Mouse (Mus musculus) heart, embryonic 11.5 days (tissue): Measurements from ENCODE around the gene Rps18. TPM values are rescaled to one million over a fixed set of nuclear protein-coding genes. Genes with fewer than 3 reads are reported as not detected.

Experiments used
- ATAC-seq: fragments of 200-750 bp; cut with Nextera tagmentation; replicated peaks from 2 replicates; pipeline ENCODE4 v1.8.0; 2017; ENCODE audit warnings: moderate library complexity; ENCODE audit not compliant: insufficient number of reproducible peaks, low FRiP score, low TSS enrichment
- H3K27ac ChIP-seq: fragments of 300-500 bp; sonication (generic); 2 replicates; pipeline ENCODE4 v1.5.1; 2014; ENCODE audit warnings: mild to moderate bottlenecking, low read depth, low read length
- H3K27me3 ChIP-seq: fragments of 300-500 bp; sonication (generic); 2 replicates; pipeline ENCODE4 v1.6.1; 2014; ENCODE audit warnings: mild to moderate bottlenecking, low read length, mixed read lengths; ENCODE audit not compliant: control insufficient read depth, insufficient read depth
- H3K36me3 ChIP-seq: fragments of 300-500 bp; sonication (generic); 2 replicates; pipeline ENCODE4 v1.6.1; 2014; ENCODE audit warnings: mild to moderate bottlenecking, low read length, moderate library complexity, mixed read lengths; ENCODE audit not compliant: control insufficient read depth, insufficient read depth
- H3K4me1 ChIP-seq: fragments of 300-500 bp; sonication (generic); 2 replicates; pipeline ENCODE4 v1.6.1; 2014; ENCODE audit warnings: low read length; ENCODE audit not compliant: control insufficient read depth, insufficient read depth
- H3K4me2 ChIP-seq: fragments of 300-500 bp; sonication (generic); 2 replicates; pipeline ENCODE4 v1.6.1; 2014; ENCODE audit warnings: mild to moderate bottlenecking, moderate library complexity
- H3K4me3 ChIP-seq: fragments of 300-500 bp; sonication (generic); 2 replicates; pipeline ENCODE4 v1.5.1; 2014; ENCODE audit warnings: low read depth, low read length
- H3K9ac ChIP-seq: fragments of 300-500 bp; sonication (generic); 2 replicates; pipeline ENCODE4 v1.6.1; 2014; ENCODE audit warnings: mild to moderate bottlenecking, low read depth, low read length, moderate library complexity
- H3K9me3 ChIP-seq: fragments of 300-500 bp; sonication (generic); replicated peaks from 2 replicates; pipeline ENCODE4 v1.6.1; 2016; ENCODE audit warnings: low read length; ENCODE audit not compliant: control insufficient read depth
- WGBS: fragments of 180-500 bp; shearing (Covaris S2); extraction: QIAGEN DNeasy Blood & Tissue Kit; methylation state at CpG from one replicate; pipeline ENCODE4 v1.1.7; 2014; ENCODE audit not compliant: insufficient replicate concordance; 5-methylcytosine and 5-hydroxymethylcytosine counted together
- polyA plus RNA-seq: library from polyadenylated mRNA; unstranded; fragments of >200 nt; fragmentation: Nextera tagmentation; extraction: Ambion mirVana; gene quantifications from 2 replicates; pipeline ENCODE4 v1.2.1, GENCODE M21; 2014

Gene Rps18
- polyA plus RNA-seq, 1 experiment from 2014 or later: 1,150 TPM

- no peak overlapping the region for H3K4me3 ChIP-seq
- no peaks in the 10 kb centered on the region for H3K4me1 ChIP-seq
- H3K9me3 ChIP-seq: no peaks in the 10 kb centered on the region
- no peaks in the 10 kb centered on the region for H3K27me3 ChIP-seq
- no peak overlapping the region for H3K27ac ChIP-seq
- peaks cover 6% of the 10 kb centered on the region; the same call in 1 of the 2 replicates for H3K36me3 ChIP-seq
- H3K4me2 ChIP-seq: no peak overlapping the region
- H3K9ac ChIP-seq: no peak overlapping the region
- 89% methylated on average over 7 of the region's 7 CpGs for WGBS
- no peak for ATAC-seq
These were observed 7.1 kb upstream of the Rps18 start for GRCm38 (mm10) chr17:33962876-33963275.

GRCm38 (mm10) chr17:33959948-33960347 lies 4.1 kb upstream of the Rps18 start:
- 90% methylated on average over 15 of the region's 15 CpGs for WGBS
- Histone ChIP-seq H3K9me3 (no peaks in the 10 kb centered on the region), H3K4me3 (no peak overlapping the region), H3K27me3 (no peaks in the 10 kb centered on the region), H3K4me2 (no peak overlapping the region), H3K27ac (no peak overlapping the region), H3K9ac (no peak overlapping the region), H3K36me3 (peaks cover 6% of the 10 kb centered on the region; the same call in 1 of the 2 replicates), H3K4me1 (peaks cover 6% of the 10 kb centered on the region)
- no peak for ATAC-seq

DNA sequence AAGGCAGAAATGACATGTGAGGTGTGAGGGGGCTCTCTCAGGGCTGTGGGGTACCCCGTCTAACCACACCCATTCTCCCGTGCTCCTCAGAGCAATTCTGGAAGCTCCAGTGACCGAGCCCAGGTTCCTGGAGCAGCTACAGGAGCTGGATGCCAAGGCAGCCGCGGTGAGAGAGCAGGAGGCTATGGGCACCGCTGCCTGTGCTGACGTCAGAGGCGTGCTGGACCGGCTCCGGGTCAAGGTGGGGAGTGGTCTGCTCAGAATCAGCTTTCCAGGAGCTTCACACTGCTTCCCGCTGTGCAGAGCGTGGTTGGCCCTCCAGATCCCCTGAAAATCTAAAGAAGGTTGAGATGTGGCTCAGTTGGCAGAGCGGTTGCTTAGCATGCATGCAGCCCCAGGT lies 3.3 kb upstream of the Rps18 start:
- Histone ChIP-seq H3K4me3 (no peak overlapping the region), H3K27me3 (no peaks in the 10 kb centered on the region), H3K4me1 (peaks cover 12% of the 10 kb centered on the region), H3K9me3 (no peaks in the 10 kb centered on the region), H3K36me3 (peaks cover 7% of the 10 kb centered on the region; the same call in 1 of the 2 replicates), H3K27ac (no peak overlapping the region), H3K4me2 (no peak overlapping the region), H3K9ac (no peak overlapping the region)
- WGBS: 96% methylated on average over 13 of the region's 13 CpGs
- ATAC-seq: no peak

DNA sequence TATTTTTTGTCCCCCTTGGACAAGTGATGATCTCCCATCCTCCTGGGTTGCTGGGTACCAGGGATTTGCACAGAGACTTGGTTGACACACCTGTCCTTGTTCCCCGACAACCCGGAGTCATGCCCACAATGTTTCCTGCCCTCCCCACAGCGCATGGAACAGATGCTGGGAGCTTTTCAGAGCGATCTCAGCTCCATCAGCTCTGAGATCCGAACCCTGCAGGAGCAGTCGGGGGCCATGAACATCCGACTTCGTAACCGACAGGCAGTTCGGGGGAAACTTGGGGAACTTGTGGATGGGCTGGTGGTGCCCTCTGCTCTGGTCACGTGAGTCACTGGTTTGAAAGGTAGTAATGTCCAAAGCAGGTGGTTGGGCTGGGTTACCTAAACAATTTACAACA lies 2.6 kb upstream of the Rps18 start:
- H3K4me1 ChIP-seq: peaks cover 19% of the 10 kb centered on the region
- H3K36me3 ChIP-seq: peaks cover 10% of the 10 kb centered on the region
- WGBS: 91% methylated on average over 11 of the region's 11 CpGs
- no peak for ATAC-seq
- no peaks in the 10 kb centered on the region for H3K9me3 ChIP-seq
- H3K9ac ChIP-seq: no peak overlapping the region
- H3K27ac ChIP-seq: no peak overlapping the region
- H3K4me2 ChIP-seq: no peak overlapping the region
- no peaks in the 10 kb centered on the region for H3K27me3 ChIP-seq
- H3K4me3 ChIP-seq: no peak overlapping the region

DNA sequence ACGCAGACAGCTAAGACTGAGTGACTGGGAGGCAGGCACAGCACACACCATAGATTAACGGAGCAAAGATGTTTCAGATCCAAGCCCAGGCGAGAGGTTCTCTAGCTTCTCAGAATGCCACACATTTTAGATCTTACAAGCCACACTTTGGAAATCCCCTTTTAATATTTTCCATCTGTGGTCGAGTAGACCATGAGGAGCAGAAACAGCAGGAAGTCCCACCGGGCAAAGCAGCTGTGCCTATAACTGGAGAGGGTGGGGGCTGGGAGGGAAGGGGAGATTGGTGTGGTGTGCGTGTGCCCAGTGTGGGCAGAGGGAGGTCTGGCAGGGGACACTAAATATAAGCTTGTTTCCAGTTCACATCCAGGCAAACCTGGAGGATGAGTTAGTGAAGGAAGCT lies 1.7 kb upstream of the Rps18 start:
- Histone ChIP-seq H3K9me3 (no peaks in the 10 kb centered on the region), H3K27ac (no peak overlapping the region), H3K4me1 (peaks cover 28% of the 10 kb centered on the region), H3K4me3 (no peak overlapping the region), H3K4me2 (no peak overlapping the region), H3K9ac (no peak overlapping the region), H3K36me3 (peaks cover 14% of the 10 kb centered on the region), H3K27me3 (no peaks in the 10 kb centered on the region)
- no peak for ATAC-seq
- 84% methylated on average over 6 of the region's 6 CpGs for WGBS

DNA sequence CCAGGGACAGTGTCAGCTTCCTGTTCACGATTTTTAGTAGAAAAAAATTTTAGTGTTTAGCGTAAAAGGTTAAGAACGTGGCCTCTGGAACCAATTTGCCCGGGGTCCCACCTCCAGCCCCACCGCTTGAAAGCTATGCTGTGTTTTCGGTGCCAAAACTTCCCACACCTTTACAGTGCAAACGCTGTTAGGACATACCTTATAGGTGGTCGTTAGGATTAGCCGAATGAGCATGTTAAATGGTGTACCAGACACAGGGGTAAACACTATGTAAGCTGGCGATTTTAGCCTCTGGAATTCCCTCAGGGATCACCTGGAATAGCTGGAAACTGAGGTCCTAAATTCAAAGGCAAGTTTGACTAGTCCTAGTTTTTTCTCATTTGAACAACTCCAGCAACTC lies 535 bp upstream of the Rps18 start:
- peaks cover 17% of the 10 kb centered on the region for H3K36me3 ChIP-seq
- WGBS: 6% methylated on average over 10 of the region's 10 CpGs
- H3K9me3 ChIP-seq: no peaks in the 10 kb centered on the region
- 0 out of 2 replicates have a peak overlapping the region, but pooled peaks have one; percentile 47 for H3K27ac ChIP-seq
- ATAC-seq: no peak
- peak overlapping the region; percentile 75 for H3K4me2 ChIP-seq
- peak overlapping the region; percentile 85 for H3K9ac ChIP-seq
- no peaks in the 10 kb centered on the region for H3K27me3 ChIP-seq
- peaks cover 33% of the 10 kb centered on the region for H3K4me1 ChIP-seq
- H3K4me3 ChIP-seq: peak overlapping the region; percentile 70

GRCm38 (mm10) chr17:33954646-33955554 lies 901 bp downstream of the Rps18 start:
- Histone ChIP-seq H3K4me3 (peak overlapping the region; percentile 70), H3K4me1 (peaks cover 45% of the 10 kb centered on the region), H3K36me3 (peaks cover 17% of the 10 kb centered on the region), H3K9me3 (no peaks in the 10 kb centered on the region), H3K27me3 (no peaks in the 10 kb centered on the region), H3K27ac (peak overlapping the region; percentile 86), H3K4me2 (peak overlapping the region; percentile 96), H3K9ac (peak overlapping the region; percentile 85)
- under 1% methylated on average over 33 of the region's 33 CpGs for WGBS
- ATAC-seq: peak; percentile 14; the same call in 1 of the 2 replicates

DNA sequence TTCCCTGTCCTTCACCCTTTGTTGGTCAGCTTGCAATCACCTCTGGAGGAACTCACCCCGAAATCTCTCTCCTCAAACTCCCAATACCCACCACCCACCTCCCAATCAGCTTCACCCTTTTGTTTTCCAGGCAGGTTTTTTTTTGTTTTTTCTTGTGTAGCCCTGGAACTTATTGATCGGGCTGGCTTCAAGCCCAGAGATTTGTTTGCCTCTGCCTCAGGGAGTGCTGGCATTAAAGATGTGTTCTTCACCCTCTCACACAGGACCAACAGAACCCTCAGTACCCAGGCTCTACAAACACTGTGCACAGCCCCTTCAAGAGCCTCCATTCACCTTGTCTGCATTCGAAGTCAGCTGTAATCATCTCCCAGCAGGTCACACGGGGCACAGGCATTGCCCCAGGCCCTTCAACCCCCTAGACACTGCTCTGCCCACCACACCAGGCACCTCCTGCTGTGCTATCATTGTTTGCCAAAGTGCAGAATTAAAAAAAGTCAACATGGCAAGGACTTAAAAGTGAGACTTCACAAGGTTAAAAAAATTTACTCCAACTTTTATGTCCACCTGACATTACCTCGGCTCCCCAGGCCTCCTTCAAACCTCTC lies 1.7 kb downstream of the Rps18 start:
- Histone ChIP-seq H3K9ac (peak overlapping the region; percentile 85), H3K4me3 (peak overlapping the region; percentile 70), H3K27me3 (no peaks in the 10 kb centered on the region), H3K27ac (0 out of 2 replicates have a peak overlapping the region, but pooled peaks have one; percentile 46), H3K9me3 (no peaks in the 10 kb centered on the region), H3K4me1 (peaks cover 45% of the 10 kb centered on the region), H3K36me3 (peaks cover 19% of the 10 kb centered on the region), H3K4me2 (peak overlapping the region; percentile 96)
- 33% methylated on average over 5 of the region's 5 CpGs for WGBS
- no peak for ATAC-seq
